Mouse (Mus musculus) bone marrow macrophage, adult 2 months (primary cell): Measurements from ENCODE around the gene Bclaf3.

Experiments used
- CTCF ChIP-seq: IDR thresholded peaks from 2 replicates; pipeline ENCODE4 v1.5.1; 2012; ENCODE audit warnings: low read depth, mild to moderate bottlenecking, low read length, moderate library complexity
- POLR2A ChIP-seq: IDR thresholded peaks from 2 replicates; pipeline ENCODE4 v1.6.1; 2012; ENCODE audit warnings: mild to moderate bottlenecking, low read depth, low read length, borderline replicate concordance

DNA sequence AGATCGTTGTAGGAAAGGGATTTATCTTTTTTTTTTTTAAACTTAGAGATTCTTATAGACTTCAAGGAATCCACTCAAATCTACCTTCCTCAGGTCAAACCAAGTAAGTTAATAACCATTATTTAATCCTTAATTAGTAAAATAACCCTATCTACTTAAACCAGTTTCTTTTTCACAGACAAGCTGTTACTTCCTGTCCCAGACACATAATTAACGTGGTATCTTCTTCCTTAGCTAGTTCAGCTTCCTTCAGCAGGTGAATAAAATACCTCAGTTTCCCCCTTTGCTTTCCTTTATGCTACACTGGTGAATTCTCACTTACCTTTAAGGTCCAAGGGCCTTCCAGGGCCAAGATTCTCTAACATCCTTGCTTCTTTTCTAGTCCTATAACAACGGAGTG is 4.7 kb upstream of the Bclaf3 start:
- TF ChIP-seq CTCF = no peak
- no peak for TF ChIP-seq POLR2A
